Mouse (Mus musculus) megakaryocyte progenitor cell, adult 5-6 weeks (primary cell): ENCODE results near the gene Tnnt1. TPM values are rescaled to one million over a fixed set of nuclear protein-coding genes. Genes with fewer than 3 reads are reported as not detected.
A peak's percentile ranks its signal among the peaks of the same experiment; 100 is the strongest.
"Not testable (repeated sequence)": the region's sequence is repeated elsewhere in the genome, so short reads cannot be mapped to it uniquely, and the experiment has no call there.

Experiments
- ATAC-seq: replicated peaks from 2 replicates; pipeline ENCODE4 v1.8.0; 2016; ENCODE audit warnings: mild to moderate bottlenecking, moderate TSS enrichment, inconsistent platforms; ENCODE audit not compliant: poor library complexity
- total RNA-seq, 2 experiments: library from RNA; stranded (forward) in 1 of 2; stranded (reverse) in 1 of 2; fragments of 157-497, 149-512 nt in 1 of 2; fragments of 200-1000 nt in 1 of 2; gene quantifications; 2 replicates each; pipeline versions ENCODE4 v1.2.3 to v1.2.4; 2015 to 2017

The Tnnt1 gene
- total RNA-seq (2015), result 5.6 and 8.0 TPM in 2 replicates
- total RNA-seq (2017), result 16.5 and 17.4 TPM in 2 replicates

DNA sequence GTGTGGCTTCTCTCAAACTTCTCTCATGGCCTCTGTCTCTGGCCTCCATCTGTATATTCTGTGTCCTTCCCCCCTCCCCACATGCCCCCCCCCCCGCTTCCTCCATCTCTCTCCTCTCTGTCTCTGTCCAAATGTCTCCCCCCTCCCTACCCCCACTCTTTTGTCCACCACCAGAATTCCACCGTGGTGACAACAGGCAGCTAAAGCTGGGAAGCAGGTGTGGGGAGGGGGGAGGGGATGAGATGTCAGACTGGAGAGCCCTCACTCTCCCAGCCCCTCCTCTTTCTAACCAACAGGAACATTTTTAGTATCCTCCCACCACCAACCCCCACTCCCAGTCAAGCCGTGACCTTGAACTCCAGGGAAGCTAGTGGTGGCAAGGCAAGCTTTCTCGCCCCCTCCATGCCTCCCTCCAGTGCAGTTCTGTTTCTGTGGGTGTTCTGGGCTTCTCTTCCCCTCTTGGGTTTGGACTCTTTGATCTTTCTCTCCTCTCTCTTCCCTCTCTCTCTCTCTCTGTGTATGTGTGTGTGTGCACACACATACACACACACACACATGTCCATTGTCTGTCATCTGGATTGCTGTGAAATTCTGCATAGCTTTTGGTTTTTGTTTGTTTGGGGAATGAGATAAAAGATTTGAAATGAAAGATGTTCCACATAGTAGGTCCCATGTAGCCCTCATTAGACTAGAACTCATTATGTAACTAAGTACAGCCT lies at the start of gene Tnnt1:
Gene Tnnt1, minus strand, starts transcription at position 51 of the 719 bp plus-strand sequence.
- ATAC-seq, result no peak

GRCm38 (mm10) chr7:4562660-4563059 lies 46.5 kb upstream of the Tnnt1 start:
- 0 out of 2 replicates have a peak, but pooled peaks have one; percentile 52 for ATAC-seq

DNA sequence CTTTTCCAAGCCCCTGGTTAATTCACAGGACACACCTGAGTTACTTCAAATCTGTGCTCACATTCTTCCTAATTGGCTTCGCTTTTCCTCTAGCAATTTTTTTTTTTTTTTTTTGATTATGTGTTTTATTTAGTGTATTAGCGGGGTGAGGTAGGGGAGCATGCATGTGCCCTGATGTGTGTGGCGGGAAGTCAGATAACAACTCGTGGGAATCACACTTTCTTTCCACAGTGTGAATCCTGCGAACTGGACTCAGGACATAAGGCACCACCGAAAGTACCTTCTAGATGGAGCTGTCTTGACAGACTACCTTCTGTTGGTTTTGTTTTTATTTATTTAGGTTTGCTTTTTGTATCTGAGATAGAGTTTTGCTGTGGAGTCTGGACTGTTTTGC lies 41.0 kb upstream of the Tnnt1 start:
- ATAC-seq, result no peak

- peak; percentile 100 for ATAC-seq
These were observed 40.3 kb upstream of the Tnnt1 start for GRCm38 (mm10) chr7:4556256-4557166.

- ATAC-seq, result peak; percentile 45; the same call in 1 of the 2 replicates
These were observed 31.0 kb upstream of the Tnnt1 start, which contains the start of gene Syt5 for GRCm38 (mm10) chr7:4547221-4547641. Syt5 (minus strand) TSS chr7:4547541.

DNA sequence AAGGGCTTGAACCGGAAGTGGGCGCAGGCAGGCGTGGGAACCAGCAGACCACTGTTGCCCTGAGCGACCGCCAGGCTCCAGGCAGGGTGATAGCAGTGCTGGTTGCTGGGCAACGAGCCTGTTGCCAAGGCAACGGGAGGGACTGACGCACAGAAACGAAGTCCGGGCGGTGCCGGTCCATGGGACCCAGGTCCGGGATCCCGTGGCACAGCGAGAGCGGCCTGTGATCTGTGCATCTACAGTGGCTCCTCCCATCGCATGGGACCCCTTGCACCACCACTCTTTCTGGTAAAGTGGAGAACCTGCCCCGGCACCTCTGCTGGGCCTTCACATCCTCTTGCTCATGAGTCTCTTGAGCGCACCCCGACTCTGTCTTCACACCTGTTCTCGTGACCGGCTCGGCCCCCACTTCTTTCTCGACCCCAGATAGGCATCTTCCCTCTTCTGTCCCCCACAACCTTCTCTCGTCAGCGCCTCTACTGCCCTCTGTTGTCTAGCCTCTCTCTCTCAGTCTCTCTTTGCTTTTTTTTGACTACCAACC lies 30.5 kb upstream of the Tnnt1 start:
- peak; percentile 56 for ATAC-seq

GRCm38 (mm10) chr7:4546050-4546449 lies 29.9 kb upstream of the Tnnt1 start:
- ATAC-seq, result no peak

- no peak for ATAC-seq
These were observed 25.8 kb upstream of the Tnnt1 start for GRCm38 (mm10) chr7:4542013-4542412.

- no peak for ATAC-seq
These were observed 25.2 kb upstream of the Tnnt1 start for GRCm38 (mm10) chr7:4541344-4541743.

GRCm38 (mm10) chr7:4539019-4539418 lies 22.8 kb upstream of the Tnnt1 start:
- ATAC-seq, result no peak

DNA sequence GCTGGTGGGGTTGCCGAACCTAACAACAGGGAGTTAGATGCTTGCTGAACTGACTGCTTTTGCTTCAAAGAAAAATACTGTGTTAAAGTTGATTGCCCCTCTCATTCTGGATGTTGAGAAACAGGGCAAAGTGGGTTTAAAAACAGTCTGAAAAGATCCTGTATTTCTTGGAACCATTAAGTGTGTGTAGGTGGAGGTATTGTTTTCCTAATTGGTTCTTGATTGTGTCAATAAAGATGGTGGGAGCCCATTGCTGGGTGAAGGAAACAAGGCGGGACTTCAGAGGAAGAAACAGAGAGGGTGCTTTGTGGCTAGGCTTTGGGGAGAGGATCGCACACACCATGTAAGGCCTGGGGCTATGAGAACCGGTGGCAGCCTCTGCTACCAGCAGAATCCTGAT lies 21.0 kb upstream of the Tnnt1 start:
- no peak for ATAC-seq

GRCm38 (mm10) chr7:4536369-4536768 lies 20.2 kb upstream of the Tnnt1 start:
- ATAC-seq, result no peak

DNA sequence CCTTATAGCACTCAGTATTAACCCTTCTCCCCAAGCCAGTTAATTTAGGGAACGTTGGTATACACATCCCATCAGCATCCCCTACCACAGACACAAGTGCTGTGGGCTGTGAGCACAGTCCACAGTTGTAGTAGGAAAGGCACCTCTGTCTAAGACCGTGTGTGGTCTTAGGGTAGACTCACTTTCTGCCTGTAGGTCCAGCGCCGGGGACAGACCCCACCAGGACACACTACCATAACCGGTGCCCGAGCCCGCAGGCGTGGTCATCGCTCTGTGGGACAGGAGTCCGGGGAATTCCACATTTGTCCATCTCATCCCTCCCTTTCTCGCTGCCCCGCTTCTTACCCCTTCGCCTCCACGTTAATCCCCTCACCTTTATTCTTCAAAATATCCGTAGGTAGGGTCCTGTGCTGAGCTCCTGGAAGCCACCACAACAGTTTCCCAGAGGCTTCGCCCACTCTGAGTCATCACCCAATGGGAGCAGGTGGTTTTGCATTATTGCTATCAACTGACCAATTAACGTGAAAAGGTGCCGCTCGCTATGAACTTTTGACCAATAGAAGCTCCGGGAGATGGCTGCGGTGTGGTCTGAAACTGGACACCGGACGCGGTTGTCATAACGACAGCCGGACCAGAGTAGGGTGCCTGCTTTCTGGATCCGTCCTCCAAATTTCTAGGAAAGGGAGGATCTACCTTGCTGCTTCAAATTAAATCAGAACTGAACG lies 16.0 kb upstream of the Tnnt1 start, which contains the start of gene Dnaaf3:
Gene Dnaaf3, minus strand, starts transcription at position 449 of the 725 bp plus-strand sequence.
- peak; percentile 82 for ATAC-seq

DNA sequence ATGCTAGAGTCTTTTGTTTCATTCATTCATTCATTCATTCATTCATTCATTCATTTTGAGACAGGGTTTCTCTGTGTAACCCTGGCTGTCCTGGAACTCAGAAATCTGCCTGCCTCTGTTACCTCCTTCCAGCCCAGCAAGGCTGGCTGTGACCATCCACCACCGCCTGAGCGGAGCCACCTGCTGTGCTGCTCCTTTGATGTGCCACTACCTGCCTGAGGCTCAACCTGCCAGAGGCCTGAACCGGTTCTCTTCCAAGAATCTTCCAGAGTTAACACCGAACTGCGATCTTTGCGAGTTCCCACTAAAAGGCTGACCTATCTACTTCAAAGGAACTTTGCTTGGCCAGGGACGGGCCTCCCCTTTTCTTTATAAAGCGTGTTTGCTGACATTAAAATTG lies 14.0 kb upstream of the Tnnt1 start:
- ATAC-seq, result not testable (repeated sequence)

- ATAC-seq, result 0 out of 2 replicates have a peak, but pooled peaks have one; percentile 6
These were observed 11.1 kb upstream of the Tnnt1 start for GRCm38 (mm10) chr7:4527302-4527689.

DNA sequence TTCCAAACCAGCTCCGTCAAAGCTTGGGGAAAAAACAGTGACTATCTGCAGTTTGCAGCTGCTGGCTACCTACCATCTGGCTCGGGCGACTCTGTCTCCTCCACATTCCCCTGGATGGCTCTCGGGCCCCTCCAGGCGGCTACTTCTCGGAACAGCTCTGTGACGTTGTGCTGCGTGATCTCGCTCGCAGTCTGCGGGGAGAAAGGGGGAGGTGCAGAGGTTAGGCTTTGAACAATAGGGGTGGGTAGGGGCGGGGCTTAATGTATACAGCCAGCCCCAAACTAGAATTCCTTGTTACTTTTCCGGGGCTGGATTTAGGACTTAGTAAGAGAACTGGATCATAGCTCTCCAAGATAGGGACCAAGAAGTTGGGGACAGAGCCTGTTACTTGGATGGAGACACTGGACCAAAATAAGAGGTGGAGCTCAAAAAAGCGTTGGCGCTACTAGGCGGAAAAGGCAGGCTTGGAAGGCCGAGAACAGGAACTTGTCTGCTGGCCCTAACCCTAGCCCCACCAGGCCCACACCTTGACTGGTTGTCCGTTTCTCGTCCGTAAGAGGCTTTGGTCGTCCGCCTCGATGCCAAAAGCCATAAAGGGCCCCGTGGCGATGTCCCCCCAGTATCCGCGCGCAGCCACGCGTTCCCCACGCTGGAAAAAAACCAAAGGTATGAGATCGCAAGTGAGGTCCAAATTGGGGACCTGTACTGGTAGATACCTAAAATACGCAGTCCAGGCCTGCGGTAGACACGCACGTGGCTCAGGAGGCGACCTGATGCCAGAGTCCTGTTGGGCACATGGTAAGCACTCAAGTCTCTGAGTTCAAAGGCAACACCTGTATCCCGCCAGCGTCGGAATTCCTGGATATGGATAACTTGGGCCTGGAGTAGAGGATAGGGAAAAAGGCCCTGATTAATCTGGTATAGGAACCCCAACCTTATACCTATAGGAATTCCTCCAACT lies 10.4 kb upstream of the Tnnt1 start:
- ATAC-seq, result peak; percentile 91

- ATAC-seq, result peak; percentile 65
These were observed 8.2 kb upstream of the Tnnt1 start, which contains the start of gene Tnni3 for GRCm38 (mm10) chr7:4524212-4524922. Tnni3 (minus strand) TSS chr7:4524229.

GRCm38 (mm10) chr7:4523205-4524130 lies 7.3 kb upstream of the Tnnt1 start:
- ATAC-seq, result no peak
